Mouse (Mus musculus) lung, postnatal 0 days (tissue): Measurements from ENCODE around the gene Ddb1. TPM values are rescaled to one million over a fixed set of nuclear protein-coding genes. Genes with fewer than 3 reads are reported as not detected.

Source experiments
- ATAC-seq: fragments of 200-750 bp; cut with Nextera tagmentation; 2 replicates; pipeline ENCODE4 v1.8.0; 2017; ENCODE audit warnings: moderate library complexity
- DNase-seq: peaks from one replicate; pipeline ENCODE4 v3.0.0-alpha.2; 2016; ENCODE audit warnings: low spot score
- H3K27ac ChIP-seq: fragments of 300-500 bp; sonication (generic); 2 replicates; pipeline ENCODE4 v1.5.1; 2014; ENCODE audit warnings: antibody characterized with exemption, mild to moderate bottlenecking, low read length, mixed read lengths
- H3K27me3 ChIP-seq: fragments of 300-500 bp; sonication (generic); replicated peaks from 2 replicates; pipeline ENCODE4 v1.6.1; 2014; ENCODE audit warnings: low read length, mixed read lengths; ENCODE audit not compliant: insufficient read depth
- H3K36me3 ChIP-seq: fragments of 300-500 bp; sonication (generic); 2 replicates; pipeline ENCODE4 v1.6.1; 2014; ENCODE audit warnings: low read length, mixed read lengths; ENCODE audit not compliant: insufficient read depth
- H3K4me1 ChIP-seq: fragments of 300-500 bp; sonication (generic); 2 replicates; pipeline ENCODE4 v1.6.1; 2014; ENCODE audit warnings: antibody characterized with exemption, low read depth, low read length, mixed read lengths; ENCODE audit not compliant: insufficient read depth
- H3K4me2 ChIP-seq: fragments of 300-500 bp; sonication (generic); replicated peaks from 2 replicates; pipeline ENCODE4 v1.6.1; 2014; ENCODE audit warnings: low read depth, mild to moderate bottlenecking, low read length, moderate library complexity, mixed read lengths
- H3K4me3 ChIP-seq: fragments of 300-500 bp; sonication (generic); 2 replicates; pipeline ENCODE4 v1.5.1; 2014; ENCODE audit warnings: low read depth, low read length
- H3K9ac ChIP-seq: fragments of 300-500 bp; sonication (generic); replicated peaks from 2 replicates; pipeline ENCODE4 v1.6.1; 2014; ENCODE audit warnings: low read depth, mild to moderate bottlenecking
- H3K9me3 ChIP-seq: fragments of 300-500 bp; sonication (generic); 2 replicates; pipeline ENCODE4 v1.6.1; 2016; ENCODE audit warnings: low read length, mixed read lengths
- CTCF ChIP-seq: IDR thresholded peaks from 2 replicates; pipeline ENCODE4 v1.5.1; 2016; ENCODE audit warnings: antibody characterized with exemption, mild to moderate bottlenecking
- EP300 ChIP-seq: IDR thresholded peaks from 2 replicates; pipeline ENCODE4 v1.6.1; 2016; ENCODE audit warnings: antibody characterized with exemption, mild to moderate bottlenecking, control low read depth
- whole genome bisulfite sequencing: fragments of 180-500 bp; shearing (Covaris S2); extraction: QIAGEN DNeasy Blood & Tissue Kit; methylation state at CpG from one replicate; pipeline ENCODE4 v1.1.7; 2014; 5-methylcytosine and 5-hydroxymethylcytosine counted together
- polyA plus RNA-seq: library from polyadenylated mRNA; unstranded; fragments of >200 nt; fragmentation: Nextera tagmentation; extraction: Ambion mirVana; gene quantifications from 2 replicates; pipeline ENCODE4 v1.2.1, GENCODE M21; 2015

Gene Ddb1
- polyA plus RNA-seq, 1 experiment from 2014 or later: 178 TPM

DNA sequence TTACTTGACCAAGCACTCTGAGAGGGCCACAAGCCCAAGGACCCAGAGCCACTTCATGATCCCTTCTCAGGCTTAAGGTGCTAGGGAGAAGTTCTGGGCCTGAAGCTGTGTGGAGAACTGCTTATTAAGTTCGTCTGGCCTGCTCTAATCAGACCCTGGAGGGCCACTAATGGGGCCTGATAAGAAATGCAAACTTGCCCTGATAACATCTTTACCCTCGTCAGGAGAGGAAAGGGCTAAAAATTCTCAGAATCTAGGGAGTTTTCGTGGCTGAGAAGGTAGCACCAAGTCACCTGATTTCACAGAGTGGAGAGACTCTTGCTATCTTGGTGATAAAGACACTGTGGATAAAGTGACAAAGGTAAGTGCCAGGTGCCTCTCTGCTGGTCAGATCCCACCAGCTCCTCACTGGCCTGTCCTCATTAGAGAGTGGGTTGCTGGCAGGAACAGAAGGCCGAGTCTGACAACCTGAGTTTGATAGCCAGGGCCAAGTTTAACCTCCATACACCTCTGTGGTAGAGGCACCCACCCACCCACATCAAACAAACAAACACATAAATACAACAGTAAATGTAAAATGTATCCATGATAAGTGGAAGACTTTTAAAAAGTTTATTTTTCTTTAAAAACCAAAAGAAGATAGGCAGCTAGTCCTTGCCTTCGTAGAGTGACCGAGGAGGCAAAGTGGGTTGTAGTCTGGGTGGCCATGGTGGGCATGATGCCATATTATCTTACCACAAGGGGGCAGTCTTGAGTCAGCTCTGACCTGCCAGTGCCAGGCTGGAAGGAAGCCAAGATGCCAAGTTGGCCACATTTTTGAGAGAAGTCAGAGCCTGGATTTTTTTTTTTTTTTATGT is 73.0 kb downstream of the Ddb1 start, which contains the start of gene Pga5:
Gene Pga5, minus strand, starts transcription at position 157 of the 857 bp plus-strand sequence.
- H3K27me3 ChIP-seq: no peaks in the 10 kb centered on the region
- WGBS: 19% methylated on average over 6 of the region's 6 CpGs
- ATAC-seq (0 out of 2 replicates have a peak, but pooled peaks have one; percentile 55), DNase-seq (peak; percentile 84)
- no peak within 1 kb of the TSS for H3K4me3 ChIP-seq
- H3K9me3 ChIP-seq: no peaks in the 10 kb centered on the region
- no peak within 1 kb of the TSS for H3K4me2 ChIP-seq
- H3K9ac ChIP-seq: no peak within 1 kb of the TSS
- TF ChIP-seq EP300: no peak
- peak; percentile 96 for TF ChIP-seq CTCF
- H3K27ac ChIP-seq: no peak within 1 kb of the TSS
- H3K4me1 ChIP-seq: no peaks in the 10 kb centered on the region
- H3K36me3 ChIP-seq: no peaks in the 10 kb centered on the region

- no peak overlapping the region for H3K9ac ChIP-seq
- ATAC-seq (no peak), DNase-seq (no peak)
- no peaks in the 10 kb centered on the region for H3K27me3 ChIP-seq
- TF ChIP-seq EP300 (no peak), CTCF (no peak)
- H3K36me3 ChIP-seq: no peaks in the 10 kb centered on the region
- no peaks in the 10 kb centered on the region for H3K4me1 ChIP-seq
- H3K27ac ChIP-seq: no peak overlapping the region
- 71% methylated on average over 1 of the region's 1 CpGs for WGBS
- no peak overlapping the region for H3K4me3 ChIP-seq
- no peak overlapping the region for H3K4me2 ChIP-seq
- H3K9me3 ChIP-seq: no peaks in the 10 kb centered on the region
Measured at GRCm38 (mm10) chr19:10678772-10679067, 73.6 kb downstream of the Ddb1 start.

Other genes with a start within 250 kb of the Ddb1 start
- gene Syt7, start 216.2 kb upstream of the Ddb1 start, polyA plus RNA-seq: 1.4 and 3.0 TPM in 2 replicates
- gene Lrrc10b, start 147.9 kb upstream of the Ddb1 start, polyA plus RNA-seq: 3.7 and 3.9 TPM in 2 replicates
- 2.6 and 2.9 TPM in 2 replicates for gene Ppp1r32, start 122.4 kb upstream of the Ddb1 start, polyA plus RNA-seq
- 19.8 and 20.0 TPM in 2 replicates for gene Cpsf7, start 80.1 kb upstream of the Ddb1 start, polyA plus RNA-seq
- 46.4 and 49.8 TPM in 2 replicates for gene Sdhaf2, start 79.2 kb upstream of the Ddb1 start, polyA plus RNA-seq
- gene Tmem216, start 49.1 kb upstream of the Ddb1 start, polyA plus RNA-seq: 43.0 and 44.5 TPM in 2 replicates
- gene Cyb561a3, start 28.2 kb upstream of the Ddb1 start, polyA plus RNA-seq: 42.3 and 48.1 TPM in 2 replicates
- gene Tmem138, start 28.0 kb upstream of the Ddb1 start, polyA plus RNA-seq: 19.4 and 21.6 TPM in 2 replicates
- 7.3 TPM in 2 replicates for gene Tkfc, start 327 bp downstream of the Ddb1 start, polyA plus RNA-seq
- 0.08 TPM in 1 of 2 replicates, not detected in the other for gene Vwce, start 28.9 kb downstream of the Ddb1 start, polyA plus RNA-seq
- gene Pga5, start 72.7 kb downstream of the Ddb1 start, polyA plus RNA-seq: not detected in 2 replicates
- gene Vps37c, start 83.4 kb downstream of the Ddb1 start, polyA plus RNA-seq: 23.4 and 25.2 TPM in 2 replicates
- gene Cd5, start 133.7 kb downstream of the Ddb1 start, polyA plus RNA-seq: 0.48 and 0.68 TPM in 2 replicates
- gene Cd6, start 224.7 kb downstream of the Ddb1 start, polyA plus RNA-seq: not detected in 2 replicates
- 3.0 and 3.7 TPM in 2 replicates for gene Slc15a3, start 234.4 kb downstream of the Ddb1 start, polyA plus RNA-seq